Mouse (Mus musculus): Measurements from ENCODE around the gene Pard3. TPM values are rescaled to one million over a fixed set of nuclear protein-coding genes. Genes with fewer than 3 reads are reported as not detected.
A peak's percentile ranks its signal among the peaks of the same experiment; 100 is the strongest.

The Pard3 gene
- polyA plus RNA-seq, 2 experiments, result 39.1 to 43.3 TPM

- no peak for DNase-seq (ENCODE audit: low spot score)
- H3K9ac ChIP-seq (ENCODE audit: low read depth, low read length, severe bottlenecking), result no peak overlapping the region
- no peaks in the 10 kb centered on the region for H3K9me3 ChIP-seq (ENCODE audit: control insufficient read depth, low read length)
- no peaks in the 10 kb centered on the region for H3K27me3 ChIP-seq (ENCODE audit: control insufficient read depth, insufficient read depth, low read length)
- H3K4me1 ChIP-seq (ENCODE audit: control insufficient read depth, insufficient read depth, low read length), result 0 out of 2 replicates have a peak, but pooled peaks cover 10% of the 10 kb centered on the region
- H3K36me3 ChIP-seq (ENCODE audit: control insufficient read depth, insufficient read depth, low read length), result peaks cover 3% of the 10 kb centered on the region; the same call in 1 of the 2 replicates
- no peak overlapping the region for H3K4me2 ChIP-seq (replicated peaks; ENCODE audit: low read depth, low read length, severe bottlenecking)
- H3K27ac ChIP-seq (replicated peaks; ENCODE audit: low read depth, low read length), result no peak overlapping the region
- no peak for TF ChIP-seq POLR2A (IDR thresholded peaks at IDR 0.05; ENCODE audit: borderline replicate concordance, extremely low read depth, insufficient read depth, insufficient read length)
- WGBS, result 74% methylated on average over 5 of the region's 5 CpGs
- no peak for ATAC-seq (ENCODE audit: low FRiP score, low read depth)
- H3K4me3 ChIP-seq (replicated peaks; ENCODE audit: low read length), result no peak overlapping the region
These were observed 39.6 kb downstream of the Pard3 start for GRCm38 (mm10) chr8:127103256-127103655.

GRCm38 (mm10) chr8:127104616-127105015, 40.9 kb downstream of the Pard3 start:
- no peak overlapping the region for H3K4me2 ChIP-seq (replicated peaks; ENCODE audit: low read depth, low read length, severe bottlenecking)
- 77% methylated on average over 2 of the region's 2 CpGs for WGBS
- DNase-seq (ENCODE audit: low spot score), result no peak

GRCm38 (mm10) chr8:127107928-127108327, 44.2 kb downstream of the Pard3 start:
- no peaks in the 10 kb centered on the region for H3K9me3 ChIP-seq (ENCODE audit: control insufficient read depth, low read length)
- TF ChIP-seq POLR2A (IDR thresholded peaks at IDR 0.05; ENCODE audit: borderline replicate concordance, extremely low read depth, insufficient read depth, insufficient read length), result no peak
- H3K4me2 ChIP-seq (replicated peaks; ENCODE audit: low read depth, low read length, severe bottlenecking), result no peak overlapping the region
- no peak overlapping the region for H3K4me3 ChIP-seq (replicated peaks; ENCODE audit: low read length)
- H3K36me3 ChIP-seq (ENCODE audit: control insufficient read depth, insufficient read depth, low read length), result no peaks in the 10 kb centered on the region
- WGBS, result 21% methylated on average over 3 of the region's 3 CpGs
- DNase-seq (ENCODE audit: low spot score) (peak; percentile 62), ATAC-seq (ENCODE audit: low FRiP score, low read depth) (no peak)
- no peaks in the 10 kb centered on the region for H3K27me3 ChIP-seq (ENCODE audit: control insufficient read depth, insufficient read depth, low read length)
- H3K27ac ChIP-seq (replicated peaks; ENCODE audit: low read depth, low read length), result no peak overlapping the region
- H3K4me1 ChIP-seq (ENCODE audit: control insufficient read depth, insufficient read depth, low read length), result peaks cover 20% of the 10 kb centered on the region
- H3K9ac ChIP-seq (ENCODE audit: low read depth, low read length, severe bottlenecking), result no peak overlapping the region

More at GRCm38 (mm10) chr8:127104616-127105015, 40.9 kb downstream of the Pard3 start:
- Histone ChIP-seq H3K27ac (replicated peaks; ENCODE audit: low read depth, low read length) (no peak overlapping the region), H3K36me3 (ENCODE audit: control insufficient read depth, insufficient read depth, low read length) (peaks cover 3% of the 10 kb centered on the region; the same call in 1 of the 2 replicates), H3K27me3 (ENCODE audit: control insufficient read depth, insufficient read depth, low read length) (no peaks in the 10 kb centered on the region), H3K4me3 (replicated peaks; ENCODE audit: low read length) (no peak overlapping the region), H3K9me3 (ENCODE audit: control insufficient read depth, low read length) (no peaks in the 10 kb centered on the region), H3K4me1 (ENCODE audit: control insufficient read depth, insufficient read depth, low read length) (peaks cover 15% of the 10 kb centered on the region; the same call in 1 of the 2 replicates), H3K9ac (ENCODE audit: low read depth, low read length, severe bottlenecking) (no peak overlapping the region)
- TF ChIP-seq POLR2A (IDR thresholded peaks at IDR 0.05; ENCODE audit: borderline replicate concordance, extremely low read depth, insufficient read depth, insufficient read length), result no peak
- ATAC-seq (ENCODE audit: low FRiP score, low read depth), result no peak

- Histone ChIP-seq H3K4me3 (replicated peaks; ENCODE audit: low read length) (no peak overlapping the region), H3K36me3 (ENCODE audit: control insufficient read depth, insufficient read depth, low read length) (no peaks in the 10 kb centered on the region), H3K27me3 (ENCODE audit: control insufficient read depth, insufficient read depth, low read length) (no peaks in the 10 kb centered on the region), H3K9me3 (ENCODE audit: control insufficient read depth, low read length) (no peaks in the 10 kb centered on the region), H3K4me1 (ENCODE audit: control insufficient read depth, insufficient read depth, low read length) (peaks cover 11% of the 10 kb centered on the region), H3K9ac (ENCODE audit: low read depth, low read length, severe bottlenecking) (no peak overlapping the region), H3K4me2 (replicated peaks; ENCODE audit: low read depth, low read length, severe bottlenecking) (no peak overlapping the region), H3K27ac (replicated peaks; ENCODE audit: low read depth, low read length) (no peak overlapping the region)
- no peak for TF ChIP-seq POLR2A (IDR thresholded peaks at IDR 0.05; ENCODE audit: borderline replicate concordance, extremely low read depth, insufficient read depth, insufficient read length)
- DNase-seq (ENCODE audit: low spot score) (no peak), ATAC-seq (ENCODE audit: low FRiP score, low read depth) (no peak)
- 83% methylated on average over 5 of the region's 5 CpGs for WGBS
These were observed 49.5 kb downstream of the Pard3 start for GRCm38 (mm10) chr8:127113209-127113608.

GRCm38 (mm10) chr8:127115837-127116236, 52.1 kb downstream of the Pard3 start:
- TF ChIP-seq POLR2A (IDR thresholded peaks at IDR 0.05; ENCODE audit: borderline replicate concordance, extremely low read depth, insufficient read depth, insufficient read length), result no peak
- H3K27me3 ChIP-seq (ENCODE audit: control insufficient read depth, insufficient read depth, low read length), result no peaks in the 10 kb centered on the region
- H3K4me1 ChIP-seq (ENCODE audit: control insufficient read depth, insufficient read depth, low read length), result peaks cover 11% of the 10 kb centered on the region
- no peak for ATAC-seq (ENCODE audit: low FRiP score, low read depth)
- no peaks in the 10 kb centered on the region for H3K9me3 ChIP-seq (ENCODE audit: control insufficient read depth, low read length)
- no peak overlapping the region for H3K4me3 ChIP-seq (replicated peaks; ENCODE audit: low read length)
- no peaks in the 10 kb centered on the region for H3K36me3 ChIP-seq (ENCODE audit: control insufficient read depth, insufficient read depth, low read length)
- DNase-seq (ENCODE audit: low spot score), result no peak
- H3K9ac ChIP-seq (ENCODE audit: low read depth, low read length, severe bottlenecking), result no peak overlapping the region
- no peak overlapping the region for H3K4me2 ChIP-seq (replicated peaks; ENCODE audit: low read depth, low read length, severe bottlenecking)
- H3K27ac ChIP-seq (replicated peaks; ENCODE audit: low read depth, low read length), result no peak overlapping the region
- WGBS, result 91% methylated on average over 3 of the region's 3 CpGs
